Mouse (Mus musculus) thymus, adult 2 months (tissue): ENCODE results near the gene Nhlrc2. TPM values are rescaled to one million over a fixed set of nuclear protein-coding genes. Genes with fewer than 3 reads are reported as not detected.
"Not testable (repeated sequence)": the region's sequence is repeated elsewhere in the genome, so short reads cannot be mapped to it uniquely, and the experiment has no call there.

Source experiments
- DNase-seq: peaks from one replicate; pipeline ENCODE4 v3.0.0; 2021
- H3K27ac ChIP-seq: fragments of 200-500 bp; 2 replicates; pipeline ENCODE4 v1.5.1; 2012; ENCODE audit warnings: low read length, control low read depth; ENCODE audit not compliant: control insufficient read depth, insufficient read depth
- H3K27me3 ChIP-seq: fragments of 200-500 bp; 2 replicates; pipeline ENCODE4 v1.6.1; 2012; ENCODE audit warnings: mild to moderate bottlenecking, low read length, moderate library complexity, mixed read lengths; ENCODE audit not compliant: control insufficient read depth, insufficient read depth
- H3K36me3 ChIP-seq: fragments of 200-500 bp; 2 replicates; pipeline ENCODE4 v1.6.1; 2012; ENCODE audit warnings: mild to moderate bottlenecking, low read length, moderate library complexity; ENCODE audit not compliant: control insufficient read depth, insufficient read depth
- H3K4me1 ChIP-seq: fragments of 200-500 bp; replicated peaks from 2 replicates; pipeline ENCODE4 v1.6.1; 2012; ENCODE audit warnings: low read length; ENCODE audit not compliant: control insufficient read depth, insufficient read depth
- H3K4me3 ChIP-seq: fragments of 200-500 bp; 2 replicates; pipeline ENCODE4 v1.5.1; 2012; ENCODE audit warnings: mild to moderate bottlenecking, low read length, control low read depth, moderate library complexity; ENCODE audit not compliant: control insufficient read depth, insufficient read depth
- CTCF ChIP-seq: fragments of 200-500 bp; IDR thresholded peaks from 2 replicates; pipeline ENCODE4 v1.5.1; 2012; ENCODE audit warnings: mild to moderate bottlenecking, control low read depth, low read length, moderate library complexity, borderline replicate concordance; ENCODE audit not compliant: control insufficient read depth, poor library complexity, insufficient read depth; ENCODE audit errors: extremely low read depth
- POLR2A ChIP-seq: fragments of 200-500 bp; IDR thresholded peaks from 2 replicates; pipeline ENCODE4 v1.6.1; 2012; ENCODE audit warnings: mild to moderate bottlenecking, low read length, control low read depth, moderate library complexity; ENCODE audit not compliant: control insufficient read depth, poor library complexity, insufficient read depth; ENCODE audit errors: extremely low read depth
- WGBS: fragments of 180-500 bp; shearing (Covaris S2); methylation state at CpG from one replicate; pipeline ENCODE4 v1.1.7; 2018; 5-methylcytosine and 5-hydroxymethylcytosine counted together
- polyA plus RNA-seq: library from polyadenylated mRNA; depleted of rRNA; stranded (reverse); fragments of >200 nt; gene quantifications from 2 replicates; pipeline ENCODE4 v1.2.3, GENCODE M21; 2012; rRNA removed

Nhlrc2 gene
- polyA plus RNA-seq, result 12.6 and 13.9 TPM in 2 replicates

DNA sequence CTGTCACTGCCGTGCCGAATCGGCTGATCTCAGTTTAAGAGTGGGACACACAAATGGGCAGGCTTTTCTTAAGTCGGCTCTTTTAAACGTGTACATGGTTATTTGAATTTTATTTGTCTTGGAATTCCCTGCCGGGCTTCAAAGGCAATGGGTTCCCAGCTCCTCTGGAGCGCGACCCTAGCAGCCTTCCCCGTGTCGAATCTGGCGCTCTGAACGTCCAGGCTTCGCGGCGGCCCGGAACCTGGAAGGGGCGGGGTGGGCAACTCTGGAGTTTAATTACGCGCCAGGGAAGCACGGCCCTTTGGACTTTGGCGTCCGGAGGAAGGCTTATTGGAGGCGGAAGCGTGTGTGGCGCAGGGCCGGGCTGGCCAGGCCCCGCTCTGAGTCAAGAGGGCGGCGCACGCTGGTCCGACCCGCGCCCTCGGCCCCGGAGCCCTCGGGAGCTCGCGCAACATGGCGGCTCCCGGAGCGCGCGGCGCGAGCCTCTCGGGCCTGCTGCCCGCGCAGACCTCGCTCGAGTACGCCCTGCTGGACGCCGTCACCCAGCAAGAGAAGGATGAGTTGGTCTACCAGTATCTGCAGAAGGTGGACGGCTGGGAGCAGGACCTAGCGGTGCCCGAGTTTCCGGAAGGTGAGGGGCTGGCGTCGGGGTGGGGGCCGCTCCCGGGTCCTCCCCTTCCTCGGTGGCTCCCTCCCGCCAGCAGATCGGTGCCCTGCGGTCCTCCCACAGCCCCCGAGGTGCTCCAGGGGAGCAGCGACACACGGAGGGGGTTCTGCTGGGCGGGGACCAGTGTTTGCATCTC, at the start of gene Nhlrc2:
Gene Nhlrc2 (plus strand): TSS at position 32 of the 803 bp plus-strand sequence.
- Histone ChIP-seq H3K4me3 (peak within 1 kb of the TSS; percentile 85), H3K27ac (no peak within 1 kb of the TSS; the same call in 1 of the 2 replicates), H3K36me3 (peaks cover 14% of the 10 kb centered on the region), H3K4me1 (peaks cover 4% of the 10 kb centered on the region; the same call in 1 of the 2 replicates), H3K27me3 (no peaks in the 10 kb centered on the region)
- WGBS, result under 1% methylated on average over 69 of the region's 69 CpGs
- DNase-seq, result peak; percentile 80
- TF ChIP-seq CTCF (no peak), POLR2A (peak; percentile 49)

DNA sequence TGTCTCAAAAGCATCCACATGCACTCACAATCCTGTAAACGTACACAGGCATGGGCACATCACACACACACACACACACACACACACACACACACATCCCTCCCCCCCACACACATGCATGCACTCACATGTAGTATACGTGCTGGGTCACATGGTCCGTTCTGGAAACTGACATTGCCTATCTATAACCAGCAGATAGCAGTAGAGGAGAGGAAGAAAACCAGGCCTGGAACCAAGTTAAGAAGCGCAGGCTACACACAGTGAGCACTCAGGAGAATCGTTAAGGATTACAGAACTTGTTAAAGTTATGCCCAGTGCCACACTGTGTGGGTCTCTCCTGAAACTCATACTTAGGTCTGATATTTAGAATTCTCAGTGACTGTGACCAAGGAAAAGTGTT, 45.0 kb upstream of the Nhlrc2 start:
- DNase-seq, H3K27me3 ChIP-seq, H3K4me3 ChIP-seq, H3K4me1 ChIP-seq, H3K36me3 ChIP-seq, H3K27ac ChIP-seq: not testable (repeated sequence)
- WGBS, result no CpG with 5 or more reads among the region's 5 CpGs

DNA sequence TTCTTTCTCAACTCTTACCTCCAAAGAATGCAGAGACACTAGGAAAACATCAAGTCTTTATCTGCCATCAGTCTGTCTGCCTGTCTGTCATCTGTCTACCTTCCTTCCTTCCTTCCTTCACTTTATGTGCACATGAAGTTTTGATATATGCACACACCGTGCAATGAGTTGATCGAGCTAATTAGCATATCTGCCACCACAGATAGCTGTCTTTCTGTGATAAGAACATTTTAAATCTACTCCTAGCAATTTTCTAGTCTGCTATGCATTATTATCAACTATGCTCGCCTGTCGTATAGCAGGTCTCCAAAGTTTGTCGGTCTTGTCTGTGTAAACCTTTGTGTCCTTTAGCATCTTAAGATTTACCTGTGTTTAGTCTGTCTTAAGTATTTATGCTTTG, 44.5 kb upstream of the Nhlrc2 start:
- H3K36me3 ChIP-seq, DNase-seq, H3K4me3 ChIP-seq, H3K4me1 ChIP-seq, H3K27me3 ChIP-seq, H3K27ac ChIP-seq: not testable (repeated sequence)
- WGBS, result no CpG with 5 or more reads among the region's 5 CpGs

DNA sequence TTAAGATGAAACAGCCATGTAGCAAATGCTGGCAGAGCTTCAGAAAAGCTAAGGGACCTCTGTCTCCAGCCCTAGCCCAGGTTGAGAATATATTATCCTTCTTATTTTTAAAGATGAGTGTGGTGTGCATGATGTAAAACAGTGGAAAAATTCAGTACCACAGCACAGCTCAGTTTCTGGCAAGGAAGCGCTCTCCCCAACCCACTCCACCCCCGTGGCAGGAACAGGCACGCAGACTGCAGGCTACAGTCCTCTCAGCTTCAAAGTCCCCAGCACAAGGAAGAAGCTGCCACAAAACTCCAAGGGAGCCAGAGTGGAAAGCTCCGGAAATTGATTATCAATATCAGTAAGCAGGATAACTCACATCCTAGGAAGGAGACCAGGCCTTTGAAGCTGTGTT, 36.9 kb upstream of the Nhlrc2 start:
- not testable (repeated sequence) for H3K27ac ChIP-seq, H3K4me3 ChIP-seq, H3K27me3 ChIP-seq, H3K36me3 ChIP-seq, DNase-seq, H3K4me1 ChIP-seq
- no CpG with 5 or more reads among the region's 4 CpGs for WGBS

DNA sequence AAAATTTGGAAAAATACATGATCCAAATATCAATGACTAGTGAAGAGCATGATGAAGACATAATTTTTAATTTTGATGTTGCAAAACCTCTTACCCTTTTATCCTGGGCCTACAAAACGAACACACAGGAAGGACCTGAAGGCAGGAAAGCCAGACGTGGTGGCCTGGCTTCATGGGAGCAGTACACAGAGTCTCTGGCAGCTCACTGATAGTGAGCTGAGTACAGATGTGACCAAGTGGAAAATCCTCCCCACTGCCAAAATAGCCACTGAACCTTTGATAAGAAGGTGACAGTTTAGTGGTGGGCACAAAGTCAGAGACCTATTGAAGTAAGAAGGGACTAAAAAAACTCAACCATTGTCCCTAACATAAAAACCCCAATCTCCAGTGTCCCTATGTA, 34.5 kb upstream of the Nhlrc2 start:
- not testable (repeated sequence) for H3K27me3 ChIP-seq, H3K4me1 ChIP-seq, DNase-seq, H3K4me3 ChIP-seq, H3K27ac ChIP-seq, H3K36me3 ChIP-seq
- no CpG with 5 or more reads among the region's 2 CpGs for WGBS

DNA sequence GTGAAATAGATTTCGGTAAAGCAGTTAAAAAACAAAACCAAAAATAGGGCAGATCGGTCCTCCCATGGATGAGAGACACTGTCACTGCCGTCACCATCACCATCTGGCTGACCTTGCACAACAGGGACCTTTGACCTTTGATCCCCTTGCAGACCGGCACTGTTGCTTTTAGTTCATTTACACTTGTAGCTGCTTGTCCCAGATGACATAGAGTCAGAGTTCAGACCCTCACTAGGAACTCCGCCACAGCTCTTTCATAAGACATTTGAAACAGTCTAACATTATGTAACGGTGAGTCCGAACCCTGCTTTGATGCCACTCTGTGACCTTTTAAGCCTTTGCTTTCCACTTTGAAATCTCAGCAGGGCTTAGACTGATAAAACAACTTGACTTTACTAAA, 28.7 kb upstream of the Nhlrc2 start:
- not testable (repeated sequence) for H3K27me3 ChIP-seq, H3K4me1 ChIP-seq, H3K27ac ChIP-seq, H3K36me3 ChIP-seq, DNase-seq, H3K4me3 ChIP-seq
- no CpG with 5 or more reads among the region's 7 CpGs for WGBS

DNA sequence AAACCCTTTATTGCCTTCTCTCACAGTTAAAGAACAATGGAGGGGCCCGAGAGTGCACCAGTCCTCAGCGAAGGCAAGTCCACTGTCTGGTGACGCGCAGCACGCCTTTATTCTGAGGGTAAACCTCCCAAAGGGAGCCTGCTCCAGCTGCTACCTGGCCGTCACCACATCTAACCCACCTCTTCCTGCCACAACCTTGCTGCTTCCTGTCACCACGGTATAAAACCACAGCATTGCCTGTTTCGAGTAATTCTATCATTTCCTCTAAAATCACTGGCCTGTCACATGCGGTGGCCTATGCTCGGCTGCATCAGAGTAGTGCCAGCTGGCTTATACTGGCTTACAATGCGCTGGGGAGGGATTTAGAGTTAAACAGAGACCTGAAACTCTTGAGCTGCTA, 17.5 kb upstream of the Nhlrc2 start:
- H3K36me3 ChIP-seq, DNase-seq, H3K4me1 ChIP-seq, H3K27ac ChIP-seq, H3K27me3 ChIP-seq, H3K4me3 ChIP-seq: not testable (repeated sequence)
- WGBS, result no CpG with 5 or more reads among the region's 11 CpGs

DNA sequence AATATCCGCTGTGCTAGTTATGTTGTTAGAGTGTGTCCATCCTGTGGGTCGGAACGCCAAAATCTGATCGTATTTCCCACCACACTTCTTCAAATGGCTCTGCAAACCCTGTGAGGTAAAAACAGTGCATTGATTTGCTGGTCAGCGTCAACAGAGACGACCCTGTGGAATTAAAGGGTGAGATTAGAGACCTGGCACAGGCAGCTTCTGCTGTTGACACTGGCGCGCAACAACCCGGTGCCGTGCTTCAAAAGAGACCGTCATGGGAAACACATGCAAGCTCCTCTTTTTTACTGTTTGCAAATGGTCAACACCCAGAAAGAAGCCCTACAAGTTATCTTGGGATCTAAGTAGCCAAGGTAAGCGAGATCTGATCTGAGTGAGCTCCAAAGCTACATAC, 16.8 kb upstream of the Nhlrc2 start:
- Histone ChIP-seq H3K27ac (no peak overlapping the region), H3K4me1 (peaks cover 2% of the 10 kb centered on the region; the same call in 1 of the 2 replicates), H3K27me3 (0 out of 2 replicates have a peak, but pooled peaks cover 3% of the 10 kb centered on the region), H3K4me3 (no peak overlapping the region), H3K36me3 (no peaks in the 10 kb centered on the region)
- no peak for TF ChIP-seq CTCF
- no peak for TF ChIP-seq POLR2A
- DNase-seq, result no peak
- WGBS, result 93% methylated on average over 12 of the region's 12 CpGs
